Mouse (Mus musculus) kidney, postnatal 0 days (tissue): ENCODE measurements around the gene Cbx7. TPM values are rescaled to one million over a fixed set of nuclear protein-coding genes. Genes with fewer than 3 reads are reported as not detected.

ENCODE experiments used
- ATAC-seq: fragments of 200-750 bp; cut with Nextera tagmentation; replicated peaks from 2 replicates; pipeline ENCODE4 v1.8.0; 2017; ENCODE audit warnings: low read depth, moderate number of reproducible peaks, moderate TSS enrichment, moderate library complexity; ENCODE audit not compliant: low FRiP score
- DNase-seq: peaks from one replicate; pipeline ENCODE4 v3.0.0-alpha.2; 2016; ENCODE audit warnings: low spot score
- H3K27ac ChIP-seq: fragments of 300-500 bp; sonication (generic); 2 replicates; pipeline ENCODE4 v1.5.1; 2014; ENCODE audit warnings: mild to moderate bottlenecking
- H3K27me3 ChIP-seq: fragments of 300-500 bp; sonication (generic); 2 replicates; pipeline ENCODE4 v1.6.1; 2014; ENCODE audit warnings: low read length, mixed read lengths; ENCODE audit not compliant: insufficient read depth
- H3K36me3 ChIP-seq: fragments of 300-500 bp; sonication (generic); 2 replicates; pipeline ENCODE4 v1.6.1; 2014; ENCODE audit warnings: low read length, mixed read lengths; ENCODE audit not compliant: insufficient read depth
- H3K4me1 ChIP-seq: fragments of 300-500 bp; sonication (generic); replicated peaks from 2 replicates; pipeline ENCODE4 v1.6.1; 2014; ENCODE audit warnings: antibody characterized with exemption, low read length, mixed read lengths; ENCODE audit not compliant: insufficient read depth
- H3K4me2 ChIP-seq: fragments of 300-500 bp; sonication (generic); 2 replicates; pipeline ENCODE4 v1.6.1; 2014; ENCODE audit warnings: mild to moderate bottlenecking, low read length, moderate library complexity, mixed read lengths
- H3K4me3 ChIP-seq: fragments of 300-500 bp; sonication (generic); replicated peaks from 2 replicates; pipeline ENCODE4 v1.5.1; 2014; ENCODE audit warnings: low read depth, low read length
- H3K9ac ChIP-seq: fragments of 300-500 bp; sonication (generic); 2 replicates; pipeline ENCODE4 v1.6.1; 2014; ENCODE audit warnings: low read depth, low read length
- H3K9me3 ChIP-seq: fragments of 300-500 bp; sonication (generic); replicated peaks from 2 replicates; pipeline ENCODE4 v1.6.1; 2016; ENCODE audit warnings: low read length, inconsistent platforms, mixed read lengths
- CTCF ChIP-seq: IDR thresholded peaks from 2 replicates; pipeline ENCODE4 v1.5.1; 2016; ENCODE audit warnings: antibody characterized with exemption, low read depth, mild to moderate bottlenecking, moderate library complexity
- WGBS: fragments of 180-500 bp; shearing (Covaris S2); extraction: QIAGEN DNeasy Blood & Tissue Kit; methylation state at CpG from one replicate; pipeline ENCODE4 v1.1.7; 2014; 5-methylcytosine and 5-hydroxymethylcytosine counted together
- polyA plus RNA-seq: library from polyadenylated mRNA; unstranded; fragments of >200 nt; fragmentation: Nextera tagmentation; extraction: Ambion mirVana; gene quantifications from 2 replicates; pipeline ENCODE4 v1.2.1, GENCODE M21; 2015

The Cbx7 gene
- polyA plus RNA-seq, 1 experiment from 2014 or later: 4.6 TPM

GRCm38 (mm10) chr15:79891436-79892212 lies 79.3 kb downstream of the Cbx7 start, which contains the start of gene Apobec3:
Gene Apobec3, plus strand, starts transcription at chr15:79891659.
- Histone ChIP-seq H3K27me3 (no peaks in the 10 kb centered on the region), H3K4me1 (peaks cover 5% of the 10 kb centered on the region; the same call in 1 of the 2 replicates), H3K4me3 (peak within 1 kb of the TSS; percentile 51), H3K4me2 (peak within 1 kb of the TSS; percentile 69), H3K36me3 (no peaks in the 10 kb centered on the region), H3K27ac (peak within 1 kb of the TSS; percentile 77), H3K9me3 (no peaks in the 10 kb centered on the region), H3K9ac (peak within 1 kb of the TSS; percentile 55)
- DNase-seq (peak; percentile 79), ATAC-seq (peak; percentile 50; the same call in 1 of the 2 replicates)
- 2% methylated on average over 20 of the region's 20 CpGs for WGBS
- peak; percentile 84 for TF ChIP-seq CTCF

- ATAC-seq (no peak), DNase-seq (no peak)
- Histone ChIP-seq H3K9me3 (no peaks in the 10 kb centered on the region), H3K4me2 (no peak overlapping the region), H3K9ac (no peak overlapping the region), H3K27ac (no peak overlapping the region), H3K36me3 (no peaks in the 10 kb centered on the region), H3K4me3 (no peak overlapping the region), H3K4me1 (peaks cover 5% of the 10 kb centered on the region; the same call in 1 of the 2 replicates), H3K27me3 (no peaks in the 10 kb centered on the region)
- TF ChIP-seq CTCF: no peak
- 76% methylated on average over 5 of the region's 5 CpGs for WGBS
Observed at GRCm38 (mm10) chr15:79884820-79885219, 86.1 kb downstream of the Cbx7 start.

GRCm38 (mm10) chr15:79883352-79883822 lies 87.5 kb downstream of the Cbx7 start:
- under 1% methylated on average over 30 of the region's 30 CpGs for WGBS
- Histone ChIP-seq H3K27ac (peak overlapping the region; percentile 86), H3K9ac (peak overlapping the region; percentile 50; the same call in 1 of the 2 replicates), H3K4me3 (peak overlapping the region; percentile 33), H3K4me2 (peak overlapping the region; percentile 59), H3K36me3 (no peaks in the 10 kb centered on the region), H3K9me3 (no peaks in the 10 kb centered on the region), H3K27me3 (no peaks in the 10 kb centered on the region), H3K4me1 (peaks cover 13% of the 10 kb centered on the region; the same call in 1 of the 2 replicates)
- peak; percentile 97 for TF ChIP-seq CTCF
- DNase-seq (peak; percentile 97), ATAC-seq (peak; percentile 88)

- H3K9me3 ChIP-seq: no peaks in the 10 kb centered on the region
- no peaks in the 10 kb centered on the region for H3K36me3 ChIP-seq
- ATAC-seq (no peak), DNase-seq (no peak)
- 21% methylated on average over 19 of the region's 19 CpGs for WGBS
- H3K27ac ChIP-seq: no peak overlapping the region
- peak overlapping the region; percentile 33 for H3K4me3 ChIP-seq
- peak overlapping the region; percentile 59 for H3K4me2 ChIP-seq
- H3K4me1 ChIP-seq: peaks cover 13% of the 10 kb centered on the region; the same call in 1 of the 2 replicates
- no peaks in the 10 kb centered on the region for H3K27me3 ChIP-seq
- TF ChIP-seq CTCF: no peak
- H3K9ac ChIP-seq: peak overlapping the region; percentile 28; the same call in 1 of the 2 replicates
Observed at GRCm38 (mm10) chr15:79882623-79883267, 88.2 kb downstream of the Cbx7 start.

- 92% methylated on average over 3 of the region's 3 CpGs for WGBS
- Histone ChIP-seq H3K4me2 (no peak overlapping the region), H3K4me1 (peaks cover 13% of the 10 kb centered on the region; the same call in 1 of the 2 replicates), H3K9ac (no peak overlapping the region), H3K9me3 (no peaks in the 10 kb centered on the region), H3K4me3 (no peak overlapping the region), H3K27ac (no peak overlapping the region), H3K27me3 (no peaks in the 10 kb centered on the region), H3K36me3 (no peaks in the 10 kb centered on the region)
- no peak for ATAC-seq
- DNase-seq: no peak
- no peak for TF ChIP-seq CTCF
Observed at GRCm38 (mm10) chr15:79880477-79880876, 90.4 kb downstream of the Cbx7 start.

- H3K27ac ChIP-seq: peak overlapping the region; percentile 88
- no peaks in the 10 kb centered on the region for H3K36me3 ChIP-seq
- ATAC-seq: no peak; the same call in 1 of the 2 replicates
- H3K4me2 ChIP-seq: peak overlapping the region; percentile 35
- H3K4me1 ChIP-seq: peaks cover 13% of the 10 kb centered on the region; the same call in 1 of the 2 replicates
- WGBS: 21% methylated on average over 13 of the region's 13 CpGs
- TF ChIP-seq CTCF: no peak
- peak; percentile 83 for DNase-seq
- no peaks in the 10 kb centered on the region for H3K9me3 ChIP-seq
- H3K4me3 ChIP-seq: 0 out of 2 replicates have a peak overlapping the region, but pooled peaks have one; percentile 4
- H3K9ac ChIP-seq: no peak overlapping the region
- no peaks in the 10 kb centered on the region for H3K27me3 ChIP-seq
Observed at GRCm38 (mm10) chr15:79879319-79879718, 91.6 kb downstream of the Cbx7 start.
